Mouse (Mus musculus): Measurements from ENCODE around the gene Eng. TPM values are rescaled to one million over a fixed set of nuclear protein-coding genes. Genes with fewer than 3 reads are reported as not detected.

Gene Eng
- polyA plus RNA-seq, 1 experiment = 1.6 TPM

GRCm38 (mm10) chr2:32730854-32731253 lies 84.5 kb downstream of the Eng start:
- Histone ChIP-seq H3K27me3 (ENCODE audit: control insufficient read depth, insufficient read depth, insufficient read length) (no peaks in the 10 kb centered on the region), H3K79me2 (ENCODE audit: control insufficient read depth, insufficient read depth) (no peaks in the 10 kb centered on the region), H3K4me2 (ENCODE audit: low read depth) (no peak overlapping the region), H3ac (ENCODE audit: control insufficient read depth, insufficient read length) (no peak overlapping the region), H3K36me3 (ENCODE audit: control insufficient read depth, insufficient read depth) (no peaks in the 10 kb centered on the region), H3K4me3 (no peak overlapping the region)
- TF ChIP-seq MAX (IDR thresholded peaks at IDR 0.05; ENCODE audit: low read depth) (no peak), MYOG (IDR thresholded peaks at IDR 0.05; ENCODE audit: control insufficient read depth in 1 of 3, insufficient read depth in 1 of 3, insufficient read length in 2 of 3, low read depth in 2 of 3) (no peak), E2F4 (IDR thresholded peaks at IDR 0.05; ENCODE audit: insufficient read depth) (no peak), TCF3 (IDR thresholded peaks at IDR 0.05; ENCODE audit: insufficient read length, low read depth) (no peak), TCF12 (IDR thresholded peaks at IDR 0.05; ENCODE audit: insufficient read depth, poor library complexity, severe bottlenecking) (no peak), CEBPB (IDR thresholded peaks at IDR 0.05; ENCODE audit: insufficient read depth, poor library complexity, severe bottlenecking) (no peak), REST (IDR thresholded peaks at IDR 0.05; ENCODE audit: insufficient read depth, insufficient read length) (no peak), POLR2A (IDR thresholded peaks at IDR 0.05; ENCODE audit: insufficient read length, low read depth) (no peak), MYOD1 (IDR thresholded peaks at IDR 0.05; ENCODE audit: control insufficient read depth in 1 of 3, insufficient read length in 2 of 3, low read depth in 2 of 3) (no peak), POLR2AphosphoS2 (IDR thresholded peaks at IDR 0.05; ENCODE audit: insufficient read length, low read depth) (no peak), USF1 (IDR thresholded peaks at IDR 0.05; ENCODE audit: low read depth) (no peak), SRF (IDR thresholded peaks at IDR 0.05; ENCODE audit: control insufficient read depth, insufficient read length, low read depth) (no peak)

- no peak overlapping the region for H3K4me2 ChIP-seq (ENCODE audit: low read depth)
- no peaks in the 10 kb centered on the region for H3K27me3 ChIP-seq (ENCODE audit: control insufficient read depth, insufficient read depth, insufficient read length)
- TF ChIP-seq POLR2AphosphoS2 (IDR thresholded peaks at IDR 0.05; ENCODE audit: insufficient read length, low read depth) (no peak), TCF12 (IDR thresholded peaks at IDR 0.05; ENCODE audit: insufficient read depth, poor library complexity, severe bottlenecking) (no peak), E2F4 (IDR thresholded peaks at IDR 0.05; ENCODE audit: insufficient read depth) (no peak), SRF (IDR thresholded peaks at IDR 0.05; ENCODE audit: control insufficient read depth, insufficient read length, low read depth) (no peak), POLR2A (IDR thresholded peaks at IDR 0.05; ENCODE audit: insufficient read length, low read depth) (no peak), REST (IDR thresholded peaks at IDR 0.05; ENCODE audit: insufficient read depth, insufficient read length) (no peak), USF1 (IDR thresholded peaks at IDR 0.05; ENCODE audit: low read depth) (no peak), MAX (IDR thresholded peaks at IDR 0.05; ENCODE audit: low read depth) (no peak)
- H3K36me3 ChIP-seq (ENCODE audit: control insufficient read depth, insufficient read depth) = no peaks in the 10 kb centered on the region
- H3K4me3 ChIP-seq = no peak overlapping the region
- H3ac ChIP-seq (ENCODE audit: control insufficient read depth, insufficient read length) = no peak overlapping the region
- no peaks in the 10 kb centered on the region for H3K79me2 ChIP-seq (ENCODE audit: control insufficient read depth, insufficient read depth)
These were observed 85.5 kb downstream of the Eng start for GRCm38 (mm10) chr2:32731911-32732310.

Other genes starting within 250 kb of the Eng start
- 3.0 TPM for gene Naif1, start 196.1 kb upstream of the Eng start, polyA plus RNA-seq (2012; fragmentation: generic; extraction: Trizol)
- gene Slc25a25, start 195.2 kb upstream of the Eng start, polyA plus RNA-seq (2012; fragmentation: generic; extraction: Trizol) = 9.5 TPM
- 1.7 TPM for gene Fam102a, start 111.3 kb upstream of the Eng start, polyA plus RNA-seq (2012; fragmentation: generic; extraction: Trizol)
- gene Dpm2, start 75.7 kb upstream of the Eng start, polyA plus RNA-seq (2012; fragmentation: generic; extraction: Trizol) = 47.5 TPM
- gene Pip5kl1, start 71.8 kb upstream of the Eng start, polyA plus RNA-seq (2012; fragmentation: generic; extraction: Trizol) = 0.10 TPM
- 0.04 TPM for gene 9430097D07Rik, start 70.9 kb upstream of the Eng start, polyA plus RNA-seq (2012; fragmentation: generic; extraction: Trizol)
- 75.4 TPM for gene St6galnac4, start 59.5 kb upstream of the Eng start, polyA plus RNA-seq (2012; fragmentation: generic; extraction: Trizol)
- gene St6galnac6, start 46.9 kb upstream of the Eng start, polyA plus RNA-seq (2012; fragmentation: generic; extraction: Trizol) = 48.7 TPM
- gene Ak1, start 24.8 kb upstream of the Eng start, polyA plus RNA-seq (2012; fragmentation: generic; extraction: Trizol) = 265 TPM
- 20.7 TPM for gene Fpgs, start 57.5 kb downstream of the Eng start, polyA plus RNA-seq (2012; fragmentation: generic; extraction: Trizol)
- 76.6 TPM for gene Cdk9, start 66.5 kb downstream of the Eng start, polyA plus RNA-seq (2012; fragmentation: generic; extraction: Trizol)
- gene Sh2d3c, start 74.5 kb downstream of the Eng start, polyA plus RNA-seq (2012; fragmentation: generic; extraction: Trizol) = 0.52 TPM
- gene 6330409D20Rik, start 94.4 kb downstream of the Eng start, polyA plus RNA-seq (2012; fragmentation: generic; extraction: Trizol) = not detected
- gene Tor2a, start 110.6 kb downstream of the Eng start, polyA plus RNA-seq (2012; fragmentation: generic; extraction: Trizol) = 37.3 TPM
- 0.16 TPM for gene Ttc16, start 129.0 kb downstream of the Eng start, polyA plus RNA-seq (2012; fragmentation: generic; extraction: Trizol)
- 74.1 TPM for gene Ptrh1, start 129.2 kb downstream of the Eng start, polyA plus RNA-seq (2012; fragmentation: generic; extraction: Trizol)
- 0.30 TPM for gene Cfap157, start 137.8 kb downstream of the Eng start, polyA plus RNA-seq (2012; fragmentation: generic; extraction: Trizol)
- 32.2 TPM for gene Stxbp1, start 200.7 kb downstream of the Eng start, polyA plus RNA-seq (2012; fragmentation: generic; extraction: Trizol)
- gene Fam129b, start 229.5 kb downstream of the Eng start, polyA plus RNA-seq (2012; fragmentation: generic; extraction: Trizol) = 204 TPM